Mouse (Mus musculus): Measurements from ENCODE around the gene Cd36. TPM values are rescaled to one million over a fixed set of nuclear protein-coding genes. Genes with fewer than 3 reads are reported as not detected.

Gene Cd36
- polyA plus RNA-seq, 1 experiment from 2014 or later = 0.87 TPM

DNA sequence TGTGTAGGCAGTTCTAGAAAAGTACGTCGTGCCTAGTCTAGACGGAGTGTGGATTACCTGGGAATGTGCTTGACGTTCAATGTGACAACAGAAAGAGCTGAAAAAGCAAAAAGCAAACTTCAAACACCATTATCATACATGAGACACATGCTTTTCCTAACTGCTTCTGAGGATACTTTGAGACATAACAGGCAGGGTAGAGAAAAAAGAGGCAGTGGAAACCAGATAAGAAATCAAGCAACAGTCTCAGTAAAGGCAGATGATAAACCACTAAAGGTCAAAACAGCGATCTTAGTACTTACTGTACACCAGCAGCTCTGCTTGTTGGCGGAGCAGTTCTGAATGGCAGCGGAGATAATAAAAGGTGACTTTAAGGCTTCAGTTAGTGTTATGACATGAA, 11.6 kb downstream of the Cd36 start:
- Histone ChIP-seq H3K4me3 (ENCODE audit: low read depth, low read length) (no peak overlapping the region), H3K27ac (ENCODE audit: low read depth, low read length) (no peak overlapping the region), H3K9me3 (ENCODE audit: control insufficient read depth, low read length) (no peaks in the 10 kb centered on the region), H3K4me1 (replicated peaks; ENCODE audit: control insufficient read depth, insufficient read depth, low read length) (no peaks in the 10 kb centered on the region), H3K27me3 (ENCODE audit: control insufficient read depth, insufficient read depth, low read length) (no peaks in the 10 kb centered on the region), H3K36me3 (ENCODE audit: control insufficient read depth, insufficient read depth, low read length) (no peaks in the 10 kb centered on the region), H3K4me2 (ENCODE audit: low read depth, low read length, severe bottlenecking) (no peak overlapping the region), H3K9ac (ENCODE audit: low read length) (no peak overlapping the region)
- no peak for ATAC-seq (replicated peaks; ENCODE audit: low FRiP score)
- no peak for DNase-seq (ENCODE audit: low spot score)
- WGBS = 91% methylated on average over 7 of the region's 7 CpGs

DNA sequence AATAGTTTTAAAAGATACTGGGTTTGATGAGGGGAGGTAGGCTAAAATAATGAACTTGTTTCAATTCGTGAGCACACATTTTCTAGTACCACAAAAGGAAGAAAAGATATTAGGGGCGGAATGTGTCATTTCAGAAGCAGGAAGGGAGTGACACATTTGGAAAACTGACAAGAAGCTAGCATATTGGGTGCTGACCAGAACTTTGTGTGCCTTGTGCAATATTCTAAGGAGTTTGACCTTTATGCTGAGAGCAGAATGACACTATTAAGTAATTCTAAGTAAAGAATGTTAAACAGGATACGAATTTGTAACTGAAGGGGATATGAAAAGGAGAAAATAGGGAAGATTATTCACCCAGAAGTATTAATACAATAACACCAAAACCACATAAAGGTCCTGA, 12.0 kb downstream of the Cd36 start:
- Histone ChIP-seq H3K4me3 (ENCODE audit: low read depth, low read length) (no peak overlapping the region), H3K4me1 (replicated peaks; ENCODE audit: control insufficient read depth, insufficient read depth, low read length) (no peaks in the 10 kb centered on the region), H3K27ac (ENCODE audit: low read depth, low read length) (no peak overlapping the region), H3K36me3 (ENCODE audit: control insufficient read depth, insufficient read depth, low read length) (no peaks in the 10 kb centered on the region), H3K9me3 (ENCODE audit: control insufficient read depth, low read length) (no peaks in the 10 kb centered on the region), H3K9ac (ENCODE audit: low read length) (no peak overlapping the region), H3K4me2 (ENCODE audit: low read depth, low read length, severe bottlenecking) (no peak overlapping the region), H3K27me3 (ENCODE audit: control insufficient read depth, insufficient read depth, low read length) (no peaks in the 10 kb centered on the region)
- WGBS = 86% methylated on average over 3 of the region's 3 CpGs
- ATAC-seq (replicated peaks; ENCODE audit: low FRiP score) = no peak
- no peak for DNase-seq (ENCODE audit: low spot score)

DNA sequence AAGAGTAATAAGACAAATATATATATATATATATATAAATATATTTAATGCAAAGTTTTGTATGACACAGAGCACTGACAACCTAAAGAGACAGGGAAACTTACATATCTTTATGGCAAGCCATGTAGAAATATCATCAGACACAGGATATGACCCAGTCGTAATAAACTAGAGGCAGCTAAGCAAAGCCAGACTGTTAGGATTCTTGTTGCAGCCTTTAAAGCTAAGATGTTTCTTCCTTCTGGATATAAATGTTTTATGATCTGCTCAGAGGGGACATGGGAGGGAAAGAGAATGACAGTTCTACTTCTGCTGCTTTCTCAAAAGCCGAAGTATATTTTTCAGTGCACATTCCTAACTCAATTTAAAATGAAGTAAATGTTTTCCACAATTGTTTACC, 14.3 kb downstream of the Cd36 start:
- Histone ChIP-seq H3K4me1 (replicated peaks; ENCODE audit: control insufficient read depth, insufficient read depth, low read length) (no peaks in the 10 kb centered on the region), H3K9me3 (ENCODE audit: control insufficient read depth, low read length) (no peaks in the 10 kb centered on the region), H3K27me3 (ENCODE audit: control insufficient read depth, insufficient read depth, low read length) (no peaks in the 10 kb centered on the region), H3K4me2 (ENCODE audit: low read depth, low read length, severe bottlenecking) (no peak overlapping the region), H3K9ac (ENCODE audit: low read length) (no peak overlapping the region), H3K36me3 (ENCODE audit: control insufficient read depth, insufficient read depth, low read length) (no peaks in the 10 kb centered on the region), H3K4me3 (ENCODE audit: low read depth, low read length) (no peak overlapping the region), H3K27ac (ENCODE audit: low read depth, low read length) (no peak overlapping the region)
- DNase-seq (ENCODE audit: low spot score) (no peak), ATAC-seq (replicated peaks; ENCODE audit: low FRiP score) (no peak)
- 96% methylated on average over 2 of the region's 2 CpGs for WGBS

DNA sequence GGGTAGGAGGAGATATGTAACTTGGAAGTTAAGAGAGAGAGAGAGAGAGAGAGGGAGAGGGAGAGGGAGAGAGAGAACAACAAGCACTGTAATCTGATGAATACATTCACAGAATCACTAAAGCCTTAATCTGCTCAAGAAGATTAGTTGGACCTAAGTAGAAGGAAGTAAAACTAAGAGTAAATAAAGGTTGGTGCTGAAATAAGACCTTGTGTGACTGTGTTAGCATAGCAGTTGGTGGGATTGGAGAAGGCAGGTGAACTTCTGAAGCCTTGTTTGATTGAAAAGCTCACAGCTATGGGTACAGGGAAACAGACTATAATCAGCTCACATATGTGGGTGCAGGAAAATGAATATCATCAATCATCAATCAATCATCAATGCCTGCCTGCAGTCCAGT, 23.2 kb downstream of the Cd36 start:
- H3K9me3 ChIP-seq (ENCODE audit: control insufficient read depth, low read length) = no peaks in the 10 kb centered on the region
- H3K27me3 ChIP-seq (ENCODE audit: control insufficient read depth, insufficient read depth, low read length) = no peaks in the 10 kb centered on the region
- ATAC-seq (replicated peaks; ENCODE audit: low FRiP score) = no peak
- no peaks in the 10 kb centered on the region for H3K36me3 ChIP-seq (ENCODE audit: control insufficient read depth, insufficient read depth, low read length)
- no peak overlapping the region for H3K4me2 ChIP-seq (ENCODE audit: low read depth, low read length, severe bottlenecking)
- H3K4me3 ChIP-seq (ENCODE audit: low read depth, low read length) = no peak overlapping the region
- DNase-seq (ENCODE audit: low spot score) = no peak
- no peaks in the 10 kb centered on the region for H3K4me1 ChIP-seq (replicated peaks; ENCODE audit: control insufficient read depth, insufficient read depth, low read length)
- no peak overlapping the region for H3K27ac ChIP-seq (ENCODE audit: low read depth, low read length)
- H3K9ac ChIP-seq (ENCODE audit: low read length) = no peak overlapping the region

DNA sequence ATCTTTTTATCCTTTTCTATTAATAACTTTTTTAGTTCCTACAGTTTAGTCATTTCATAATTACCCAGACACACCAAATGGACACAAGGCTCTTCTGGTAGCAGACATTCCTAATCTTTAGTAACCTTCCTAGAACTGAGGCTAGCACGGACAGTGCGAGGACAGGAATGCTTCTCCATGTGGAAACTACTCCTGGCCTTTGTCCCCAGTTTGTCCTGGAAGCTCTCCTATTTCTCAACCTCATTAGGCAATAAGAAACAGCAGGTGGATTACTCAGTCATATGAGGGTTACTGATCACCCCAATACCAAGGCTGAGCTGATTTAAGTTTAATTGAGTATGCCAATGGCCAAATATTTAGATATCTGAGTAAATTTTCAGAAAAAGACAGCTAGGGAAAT, 25.5 kb downstream of the Cd36 start:
- H3K9me3 ChIP-seq (ENCODE audit: control insufficient read depth, low read length) = no peaks in the 10 kb centered on the region
- 84% methylated on average over 2 of the region's 2 CpGs for WGBS
- H3K36me3 ChIP-seq (ENCODE audit: control insufficient read depth, insufficient read depth, low read length) = no peaks in the 10 kb centered on the region
- ATAC-seq (replicated peaks; ENCODE audit: low FRiP score) = no peak
- no peak for DNase-seq (ENCODE audit: low spot score)
- H3K27ac ChIP-seq (ENCODE audit: low read depth, low read length) = no peak overlapping the region
- H3K4me3 ChIP-seq (ENCODE audit: low read depth, low read length) = no peak overlapping the region
- no peaks in the 10 kb centered on the region for H3K27me3 ChIP-seq (ENCODE audit: control insufficient read depth, insufficient read depth, low read length)
- no peak overlapping the region for H3K9ac ChIP-seq (ENCODE audit: low read length)
- no peaks in the 10 kb centered on the region for H3K4me1 ChIP-seq (replicated peaks; ENCODE audit: control insufficient read depth, insufficient read depth, low read length)
- no peak overlapping the region for H3K4me2 ChIP-seq (ENCODE audit: low read depth, low read length, severe bottlenecking)

DNA sequence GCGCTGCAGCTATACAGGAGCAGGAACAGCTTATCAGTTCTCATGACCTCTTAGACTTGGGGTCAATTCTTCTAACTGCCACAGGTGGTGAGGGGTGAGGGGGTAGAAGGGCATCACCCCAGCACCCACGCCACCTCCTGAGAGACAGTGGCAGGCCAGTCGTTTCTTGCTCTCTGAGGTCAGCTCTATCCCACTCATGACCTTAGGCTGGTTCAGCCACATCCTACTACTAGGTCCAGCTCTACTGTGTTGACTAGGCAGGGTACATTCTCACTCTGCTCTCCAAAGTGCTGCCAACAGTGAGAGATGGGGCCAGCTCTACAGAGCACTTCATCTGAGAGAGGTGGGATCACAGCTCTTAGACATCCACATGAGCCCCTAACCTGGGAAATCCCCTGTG, 30.2 kb downstream of the Cd36 start:
- Histone ChIP-seq H3K4me1 (replicated peaks; ENCODE audit: control insufficient read depth, insufficient read depth, low read length) (no peaks in the 10 kb centered on the region), H3K9ac (ENCODE audit: low read length) (no peak overlapping the region), H3K27me3 (ENCODE audit: control insufficient read depth, insufficient read depth, low read length) (no peaks in the 10 kb centered on the region), H3K9me3 (ENCODE audit: control insufficient read depth, low read length) (no peaks in the 10 kb centered on the region), H3K36me3 (ENCODE audit: control insufficient read depth, insufficient read depth, low read length) (no peaks in the 10 kb centered on the region), H3K4me2 (ENCODE audit: low read depth, low read length, severe bottlenecking) (no peak overlapping the region), H3K27ac (ENCODE audit: low read depth, low read length) (no peak overlapping the region), H3K4me3 (ENCODE audit: low read depth, low read length) (no peak overlapping the region)
- 92% methylated on average over 3 of the region's 3 CpGs for WGBS
- ATAC-seq (replicated peaks; ENCODE audit: low FRiP score) (no peak), DNase-seq (ENCODE audit: low spot score) (no peak)

DNA sequence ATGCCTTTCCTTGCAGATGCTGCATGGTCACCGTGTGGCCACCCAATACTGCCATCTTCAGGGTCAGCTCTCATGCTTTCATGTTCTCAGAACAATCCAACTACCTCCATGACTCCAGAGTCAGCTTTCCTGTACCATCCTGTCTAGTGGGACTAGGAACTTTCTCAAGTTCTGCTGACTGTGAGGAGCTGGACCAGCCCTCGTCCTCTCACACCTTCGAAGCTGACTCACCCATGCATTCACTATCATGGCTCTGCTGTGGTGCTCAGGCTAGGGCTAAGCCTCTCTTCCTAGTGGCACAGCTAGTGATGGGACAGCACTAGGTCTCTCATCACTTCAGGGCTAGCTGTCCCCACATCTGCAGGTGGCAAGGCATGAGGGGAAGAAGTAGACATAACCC, 30.7 kb downstream of the Cd36 start:
- H3K4me3 ChIP-seq (ENCODE audit: low read depth, low read length) = no peak overlapping the region
- no peaks in the 10 kb centered on the region for H3K4me1 ChIP-seq (replicated peaks; ENCODE audit: control insufficient read depth, insufficient read depth, low read length)
- no peaks in the 10 kb centered on the region for H3K27me3 ChIP-seq (ENCODE audit: control insufficient read depth, insufficient read depth, low read length)
- H3K9ac ChIP-seq (ENCODE audit: low read length) = no peak overlapping the region
- WGBS = 92% methylated on average over 3 of the region's 3 CpGs
- H3K4me2 ChIP-seq (ENCODE audit: low read depth, low read length, severe bottlenecking) = no peak overlapping the region
- ATAC-seq (replicated peaks; ENCODE audit: low FRiP score) = no peak
- H3K9me3 ChIP-seq (ENCODE audit: control insufficient read depth, low read length) = no peaks in the 10 kb centered on the region
- H3K27ac ChIP-seq (ENCODE audit: low read depth, low read length) = no peak overlapping the region
- DNase-seq (ENCODE audit: low spot score) = no peak
- H3K36me3 ChIP-seq (ENCODE audit: control insufficient read depth, insufficient read depth, low read length) = no peaks in the 10 kb centered on the region

DNA sequence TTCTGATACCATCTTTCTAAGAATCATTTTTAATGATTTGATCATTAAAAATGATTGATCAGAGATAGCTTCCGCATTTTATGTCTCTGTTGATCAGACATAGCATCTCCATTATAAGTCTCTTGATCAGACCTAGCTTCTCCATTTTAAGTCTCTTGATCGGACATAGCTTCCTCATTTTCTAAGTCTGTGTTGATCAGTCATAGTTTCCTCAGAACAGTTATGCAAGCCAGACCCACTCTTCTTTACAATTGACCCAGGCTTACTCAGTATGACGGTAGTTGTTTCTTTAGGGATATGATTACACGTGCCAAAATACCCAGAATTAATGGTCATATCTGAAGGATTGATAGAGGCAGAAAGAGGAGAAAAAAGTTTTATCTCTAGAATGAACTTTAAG, 31.3 kb downstream of the Cd36 start:
- H3K9ac ChIP-seq (ENCODE audit: low read length) = no peak overlapping the region
- no peaks in the 10 kb centered on the region for H3K36me3 ChIP-seq (ENCODE audit: control insufficient read depth, insufficient read depth, low read length)
- no peaks in the 10 kb centered on the region for H3K9me3 ChIP-seq (ENCODE audit: control insufficient read depth, low read length)
- H3K4me1 ChIP-seq (replicated peaks; ENCODE audit: control insufficient read depth, insufficient read depth, low read length) = no peaks in the 10 kb centered on the region
- no peak for DNase-seq (ENCODE audit: low spot score)
- WGBS = 90% methylated on average over 4 of the region's 4 CpGs
- H3K27ac ChIP-seq (ENCODE audit: low read depth, low read length) = no peak overlapping the region
- no peak overlapping the region for H3K4me3 ChIP-seq (ENCODE audit: low read depth, low read length)
- no peaks in the 10 kb centered on the region for H3K27me3 ChIP-seq (ENCODE audit: control insufficient read depth, insufficient read depth, low read length)
- no peak for ATAC-seq (replicated peaks; ENCODE audit: low FRiP score)
- no peak overlapping the region for H3K4me2 ChIP-seq (ENCODE audit: low read depth, low read length, severe bottlenecking)

DNA sequence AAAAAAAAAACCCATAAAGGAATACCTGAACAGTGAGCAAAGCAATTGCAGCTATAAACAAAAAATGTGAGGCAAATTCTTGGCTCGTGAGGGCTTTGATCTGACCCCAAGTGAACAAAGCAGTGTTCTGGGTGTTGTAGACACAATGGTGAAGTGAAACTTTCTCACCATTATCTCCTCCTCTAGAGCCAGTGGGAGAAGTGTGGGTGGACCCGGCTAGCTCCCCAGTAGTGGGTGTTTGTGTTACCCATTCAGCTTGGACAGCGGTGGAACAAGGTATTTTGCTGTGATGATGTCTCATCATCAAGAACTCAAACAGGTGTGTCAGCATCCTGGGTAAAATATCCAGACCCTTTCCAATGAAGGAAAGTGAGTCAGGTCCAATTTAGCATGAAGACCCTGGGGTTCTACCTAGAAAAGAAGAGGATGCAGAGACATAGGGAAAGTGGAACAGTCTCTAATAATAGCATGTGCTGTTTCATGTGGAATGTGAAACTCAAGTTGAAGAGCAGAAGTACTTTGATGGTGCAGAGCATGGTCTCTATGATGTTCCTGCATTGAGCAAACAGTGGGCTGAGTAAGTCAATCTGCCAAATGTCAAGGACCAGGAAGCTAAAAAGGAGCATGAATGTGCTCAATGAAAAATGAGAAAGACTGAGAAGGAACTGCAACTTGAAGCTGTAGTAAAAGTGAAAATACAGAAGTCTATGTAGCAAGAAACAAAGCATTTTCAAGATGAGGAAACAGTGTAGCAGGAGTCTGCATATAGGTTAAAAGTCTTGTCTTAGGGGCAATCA, 34.3 kb downstream of the Cd36 start:
- Histone ChIP-seq H3K9me3 (ENCODE audit: control insufficient read depth, low read length) (no peaks in the 10 kb centered on the region), H3K4me3 (ENCODE audit: low read depth, low read length) (no peak overlapping the region), H3K9ac (ENCODE audit: low read length) (no peak overlapping the region), H3K27ac (ENCODE audit: low read depth, low read length) (no peak overlapping the region), H3K4me1 (replicated peaks; ENCODE audit: control insufficient read depth, insufficient read depth, low read length) (no peaks in the 10 kb centered on the region), H3K36me3 (ENCODE audit: control insufficient read depth, insufficient read depth, low read length) (no peaks in the 10 kb centered on the region), H3K4me2 (ENCODE audit: low read depth, low read length, severe bottlenecking) (no peak overlapping the region), H3K27me3 (ENCODE audit: control insufficient read depth, insufficient read depth, low read length) (no peaks in the 10 kb centered on the region)
- no peak for DNase-seq (ENCODE audit: low spot score)
- WGBS = 91% methylated on average over 3 of the region's 3 CpGs
- no peak for ATAC-seq (replicated peaks; ENCODE audit: low FRiP score)

Data from forebrain, embryonic 11.5 days (tissue).